Mouse (Mus musculus) small intestine, adult 2 months (tissue): Measurements from ENCODE around the gene Pcsk6.

ENCODE experiments used
- CTCF ChIP-seq: fragments of 200-500 bp; IDR thresholded peaks from 2 replicates; pipeline ENCODE4 v1.5.1; 2012; ENCODE audit warnings: low read depth, mild to moderate bottlenecking, control low read depth, inconsistent platforms, low read length, moderate library complexity, mixed read lengths; ENCODE audit not compliant: insufficient replicate concordance, insufficient read length; ENCODE audit errors: extremely low read depth
- POLR2A ChIP-seq: fragments of 200-500 bp; IDR thresholded peaks from 2 replicates; pipeline ENCODE4 v1.6.1; 2012; ENCODE audit warnings: low read depth, mild to moderate bottlenecking, control low read depth, inconsistent platforms, low read length, moderate library complexity

DNA sequence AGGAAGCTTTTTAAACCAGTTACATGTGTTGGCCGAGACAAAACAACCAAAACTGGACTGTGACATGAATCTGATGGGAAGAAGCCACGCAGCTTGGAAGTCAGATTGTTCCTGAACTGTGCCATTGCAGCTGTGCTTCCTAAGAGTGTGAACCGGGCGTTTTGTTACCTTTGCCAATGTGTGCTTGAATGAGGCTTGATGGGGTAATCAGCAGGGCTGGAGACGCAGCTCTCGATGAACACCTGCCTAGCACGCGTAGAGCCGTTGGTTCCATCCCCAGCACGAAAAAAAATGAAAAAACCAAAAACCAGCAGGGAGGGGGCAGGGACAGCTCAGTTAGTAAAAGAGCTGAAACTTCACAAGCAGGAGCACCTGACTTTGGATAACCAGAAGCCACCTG, 109.8 kb downstream of the Pcsk6 start:
- TF ChIP-seq CTCF: no peak
- no peak for TF ChIP-seq POLR2A
